Mouse (Mus musculus): ENCODE data around the gene Zan.

GRCm38 (mm10) chr5:137487616-137488015, 10.8 kb upstream of the Zan start:
- TF ChIP-seq CTCF (IDR thresholded peaks at IDR 0.05; ENCODE audit: insufficient read depth, low read depth, low read length) (no peak), POLR2A (IDR thresholded peaks at IDR 0.05; ENCODE audit: insufficient read depth, low read depth, low read length) (no peak)
